ENCODE assay signal across 17 mouse cellular contexts in genomic region chr7:143207044-143207443, GRCm38 (mm10).
DNase-seq lines count a peak whose midpoint lies in the region; ATAC-seq and TF ChIP-seq lines count a peak whose summit lies in the region.
"Had no signal": no experiment of that assay in that cellular context is flagged by ENCODE, and none has a peak within 500 bp of the region (broad histone marks: within the 10 kb centered on the region; RNA-seq: fewer than 3 reads in every experiment).

No protein-coding gene starts in this region.

- 38% methylated on average over 4 of the region's 4 CpGs for WGBS in kidney, adult 2 months
- WGBS in intestine, embryonic 16.5 days = 47% methylated on average over 4 of the region's 4 CpGs
- WGBS in stomach, postnatal 0 days = 53% methylated on average over 4 of the region's 4 CpGs

- no peaks in the 10 kb centered on the region for H3K4me1 ChIP-seq in kidney, adult 2 months (ENCODE audit: control insufficient read depth, insufficient read depth, low read length)
- H3K4me1 ChIP-seq in intestine, embryonic 16.5 days (ENCODE audit: control insufficient read depth, insufficient read depth, low read length) = no peaks in the 10 kb centered on the region
- no peaks in the 10 kb centered on the region for H3K4me1 ChIP-seq in stomach, postnatal 0 days (replicated peaks; ENCODE audit: control insufficient read depth, insufficient read depth)
- H3K4me1 ChIP-seq: liver, embryonic 15.5 days had no signal

- ATAC-seq in intestine, embryonic 16.5 days = peak; percentile 89
- ATAC-seq in megakaryocyte progenitor cell, adult 5-6 weeks (replicated peaks; ENCODE audit: poor library complexity) = peak; percentile 92
- no peak for ATAC-seq in stomach, postnatal 0 days (ENCODE audit: low FRiP score, low TSS enrichment)

- no peaks in the 10 kb centered on the region for H3K36me3 ChIP-seq in kidney, adult 2 months (ENCODE audit: control insufficient read depth, insufficient read depth, low read length)
- H3K36me3 ChIP-seq in intestine, embryonic 16.5 days (ENCODE audit: control insufficient read depth, insufficient read depth, low read length) = no peaks in the 10 kb centered on the region
- no peaks in the 10 kb centered on the region for H3K36me3 ChIP-seq in stomach, postnatal 0 days (ENCODE audit: control insufficient read depth, insufficient read depth, low read length)
- H3K36me3 ChIP-seq: liver, embryonic 15.5 days had no signal

- H3K4me3 ChIP-seq in kidney, adult 2 months (ENCODE audit: insufficient read depth, low read depth, low read length) = no peak overlapping the region
- no peak overlapping the region for H3K4me3 ChIP-seq in intestine, embryonic 16.5 days (ENCODE audit: low read length)
- no peak overlapping the region for H3K4me3 ChIP-seq in stomach, postnatal 0 days (ENCODE audit: low read depth, low read length)
- H3K4me3 ChIP-seq: heart, embryonic 13.5 days; liver, embryonic 15.5 days had no signal

- H3K9ac ChIP-seq in intestine, embryonic 16.5 days (ENCODE audit: low read depth, low read length) = no peak overlapping the region
- H3K9ac ChIP-seq in stomach, postnatal 0 days (ENCODE audit: low read length) = no peak overlapping the region
- H3K9ac ChIP-seq: heart, embryonic 13.5 days; hindbrain, embryonic 14.5 days; liver, embryonic 15.5 days had no signal

- no peak for TF ChIP-seq EP300 in stomach, postnatal 0 days (optimal IDR thresholded peaks at IDR 0.05)

- no peaks in the 10 kb centered on the region for H3K9me3 ChIP-seq in intestine, embryonic 16.5 days (ENCODE audit: control insufficient read depth, low read length)
- H3K9me3 ChIP-seq in stomach, postnatal 0 days (ENCODE audit: control insufficient read depth, low read length) = no peaks in the 10 kb centered on the region
- H3K9me3 ChIP-seq: heart, embryonic 13.5 days; liver, embryonic 15.5 days had no signal

- peak; percentile 86 for DNase-seq in kidney, adult 2 months
- no peak for DNase-seq in kidney, postnatal 10 days
- DNase-seq in Muller cell, postnatal 12 days (ENCODE audit: inconsistent ontology term) = peak; percentile 24
- DNase-seq in stomach, postnatal 0 days (ENCODE audit: low spot score) = no peak
- no peak for DNase-seq in layer of hippocampus, postnatal 36 days
- DNase-seq in adrenal gland, postnatal 4 days (ENCODE audit: low spot score in 2 of 2) = no peak
- DNase-seq: B cell, adult 2 months; cerebellum, adult 2 months; heart, adult 11 months; lung, postnatal 10 days; thymus, postnatal 25 days had no signal

- no peaks in the 10 kb centered on the region for H3K27me3 ChIP-seq in kidney, adult 2 months (replicated peaks; ENCODE audit: control insufficient read depth, insufficient read depth, low read length)
- no peaks in the 10 kb centered on the region for H3K27me3 ChIP-seq in intestine, embryonic 16.5 days (replicated peaks; ENCODE audit: control insufficient read depth, insufficient read depth, low read length)
- H3K27me3 ChIP-seq in stomach, postnatal 0 days (ENCODE audit: control insufficient read depth, insufficient read depth, low read length) = no peaks in the 10 kb centered on the region
- H3K27me3 ChIP-seq: heart, embryonic 13.5 days; liver, embryonic 15.5 days had no signal

- no peak for TF ChIP-seq CTCF in kidney, adult 2 months (conservative IDR thresholded peaks at IDR 0.05; ENCODE audit: insufficient read depth, insufficient read length, low read depth, low read length)
- no peak for TF ChIP-seq CTCF in stomach, postnatal 0 days (IDR thresholded peaks at IDR 0.05; ENCODE audit: low read depth)

- no peak overlapping the region for H3K27ac ChIP-seq in kidney, adult 2 months (ENCODE audit: insufficient read depth, low read depth, low read length)
- no peak overlapping the region for H3K27ac ChIP-seq in intestine, embryonic 16.5 days (ENCODE audit: low read length)
- H3K27ac ChIP-seq in stomach, postnatal 0 days (replicated peaks) = no peak overlapping the region
- H3K27ac ChIP-seq: heart, embryonic 13.5 days; hindbrain, embryonic 14.5 days; kidney, postnatal 0 days; liver, embryonic 15.5 days had no signal

- H3K4me2 ChIP-seq in intestine, embryonic 16.5 days (ENCODE audit: low read depth, low read length) = no peak overlapping the region
- no peak overlapping the region for H3K4me2 ChIP-seq in stomach, postnatal 0 days (replicated peaks; ENCODE audit: low read depth)
- H3K4me2 ChIP-seq: heart, embryonic 13.5 days; hindbrain, embryonic 14.5 days; liver, embryonic 15.5 days had no signal

- TF ChIP-seq POLR2A in kidney, adult 2 months (IDR thresholded peaks at IDR 0.05; ENCODE audit: low read depth, low read length) = no peak

Comparison
In these comparisons a context has a peak if more than half of its experiments do, and no peak if none do; other contexts are left out.
1. DNase-seq: peak in kidney, adult 2 months (single experiment) and Muller cell, postnatal 12 days (single experiment); none in kidney, postnatal 10 days (single experiment), stomach, postnatal 0 days (single experiment), layer of hippocampus, postnatal 36 days (0 of 2) and adrenal gland, postnatal 4 days (0 of 2).